Mouse (Mus musculus): Measurements from ENCODE around the gene Tspan5. TPM values are rescaled to one million over a fixed set of nuclear protein-coding genes. Genes with fewer than 3 reads are reported as not detected.

The Tspan5 gene
- polyA plus RNA-seq, 1 experiment from 2014 or later = 21.9 TPM

GRCm38 (mm10) chr3:138886121-138886520 lies 144.1 kb downstream of the Tspan5 start:
- WGBS = 85% methylated on average over 5 of the region's 5 CpGs
- H3K4me3 ChIP-seq (ENCODE audit: low read depth, low read length) = no peak overlapping the region

DNA sequence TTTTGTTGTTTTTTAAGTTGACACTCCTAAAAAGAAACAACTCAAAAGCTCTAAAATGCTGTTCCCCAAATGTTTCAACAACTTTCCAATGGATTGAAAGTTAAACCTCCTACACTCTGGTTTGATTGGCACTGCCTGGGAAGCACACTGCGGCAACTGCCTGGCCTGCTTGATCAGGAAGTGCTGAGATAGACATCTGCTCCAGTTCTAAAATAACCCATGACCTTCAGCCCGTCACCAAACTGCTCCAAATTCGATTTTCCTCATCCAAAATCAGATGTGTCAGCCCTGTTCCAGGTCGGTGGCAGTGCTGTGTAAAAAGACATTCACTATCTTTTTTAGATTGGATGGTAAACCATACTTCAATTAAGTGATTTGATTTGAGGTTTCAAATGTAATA lies 147.2 kb downstream of the Tspan5 start:
- no peak for DNase-seq (ENCODE audit: low spot score)
- 67% methylated on average over 4 of the region's 4 CpGs for WGBS
- H3K4me1 ChIP-seq (replicated peaks; ENCODE audit: control insufficient read depth, insufficient read depth) = no peaks in the 10 kb centered on the region
- H3K27ac ChIP-seq (replicated peaks) = no peak overlapping the region
- no peak overlapping the region for H3K9ac ChIP-seq (ENCODE audit: low read length)
- TF ChIP-seq CTCF (IDR thresholded peaks at IDR 0.05; ENCODE audit: low read depth) (no peak), EP300 (optimal IDR thresholded peaks at IDR 0.05) (no peak)
- no peaks in the 10 kb centered on the region for H3K9me3 ChIP-seq (ENCODE audit: control insufficient read depth, low read length)
- H3K4me3 ChIP-seq (ENCODE audit: low read depth, low read length) = no peak overlapping the region
- ATAC-seq (ENCODE audit: low FRiP score, low TSS enrichment) = no peak
- no peaks in the 10 kb centered on the region for H3K27me3 ChIP-seq (ENCODE audit: control insufficient read depth, insufficient read depth, low read length)
- H3K36me3 ChIP-seq (ENCODE audit: control insufficient read depth, insufficient read depth, low read length) = no peaks in the 10 kb centered on the region
- no peak overlapping the region for H3K4me2 ChIP-seq (replicated peaks; ENCODE audit: low read depth)

More at GRCm38 (mm10) chr3:138886121-138886520, 144.1 kb downstream of the Tspan5 start:
- DNase-seq (ENCODE audit: low spot score) = no peak
- no peaks in the 10 kb centered on the region for H3K27me3 ChIP-seq (ENCODE audit: control insufficient read depth, insufficient read depth, low read length)
- no peak for ATAC-seq (ENCODE audit: low FRiP score, low TSS enrichment)
- H3K36me3 ChIP-seq (ENCODE audit: control insufficient read depth, insufficient read depth, low read length) = no peaks in the 10 kb centered on the region
- no peaks in the 10 kb centered on the region for H3K9me3 ChIP-seq (ENCODE audit: control insufficient read depth, low read length)
- no peaks in the 10 kb centered on the region for H3K4me1 ChIP-seq (replicated peaks; ENCODE audit: control insufficient read depth, insufficient read depth)
- H3K27ac ChIP-seq (replicated peaks) = no peak overlapping the region
- no peak overlapping the region for H3K9ac ChIP-seq (ENCODE audit: low read length)
- no peak overlapping the region for H3K4me2 ChIP-seq (replicated peaks; ENCODE audit: low read depth)
- TF ChIP-seq EP300 (optimal IDR thresholded peaks at IDR 0.05) (no peak), CTCF (IDR thresholded peaks at IDR 0.05; ENCODE audit: low read depth) (no peak)

DNA sequence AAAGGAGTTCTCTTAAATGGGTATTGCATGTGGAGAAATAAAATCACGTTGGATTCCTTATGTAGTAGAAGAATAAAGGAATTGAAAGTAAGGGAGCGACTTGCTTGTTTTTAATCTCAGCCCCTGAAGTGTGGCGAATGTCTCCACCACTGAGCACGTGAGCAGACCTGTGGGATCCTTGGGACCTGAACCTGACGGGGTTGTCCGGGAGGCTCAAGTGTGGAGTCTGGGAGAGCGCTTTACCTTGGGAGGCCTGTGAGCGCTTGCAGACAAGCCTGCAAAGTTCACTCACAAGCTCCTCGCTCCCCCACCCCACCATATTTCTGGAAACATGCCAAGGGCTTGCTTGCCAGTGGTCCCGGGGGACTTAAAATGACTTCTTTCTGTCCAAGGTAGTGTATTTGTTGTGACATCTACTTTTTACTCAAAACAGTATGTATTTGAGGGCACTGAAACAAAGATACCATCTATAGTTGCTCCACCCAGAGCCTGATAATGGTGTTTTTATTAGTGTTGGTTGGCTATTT lies 147.8 kb downstream of the Tspan5 start:
- TF ChIP-seq CTCF (IDR thresholded peaks at IDR 0.05; ENCODE audit: low read depth) (no peak), EP300 (optimal IDR thresholded peaks at IDR 0.05) (no peak)
- H3K4me3 ChIP-seq (ENCODE audit: low read depth, low read length) = no peak overlapping the region
- no peak overlapping the region for H3K9ac ChIP-seq (ENCODE audit: low read length)
- no peaks in the 10 kb centered on the region for H3K36me3 ChIP-seq (ENCODE audit: control insufficient read depth, insufficient read depth, low read length)
- no peak for DNase-seq (ENCODE audit: low spot score)
- WGBS = 63% methylated on average over 10 of the region's 10 CpGs
- H3K4me2 ChIP-seq (replicated peaks; ENCODE audit: low read depth) = no peak overlapping the region
- H3K27me3 ChIP-seq (ENCODE audit: control insufficient read depth, insufficient read depth, low read length) = no peaks in the 10 kb centered on the region
- no peaks in the 10 kb centered on the region for H3K4me1 ChIP-seq (replicated peaks; ENCODE audit: control insufficient read depth, insufficient read depth)
- ATAC-seq (ENCODE audit: low FRiP score, low TSS enrichment) = no peak
- H3K9me3 ChIP-seq (ENCODE audit: control insufficient read depth, low read length) = no peaks in the 10 kb centered on the region
- H3K27ac ChIP-seq (replicated peaks) = no peak overlapping the region

- ATAC-seq (ENCODE audit: low FRiP score, low TSS enrichment) = peak; percentile 56; the same call in 1 of the 2 replicates
- H3K27ac ChIP-seq (replicated peaks) = no peak overlapping the region
- DNase-seq (ENCODE audit: low spot score) = no peak
- no peak overlapping the region for H3K9ac ChIP-seq (ENCODE audit: low read length)
- TF ChIP-seq CTCF (IDR thresholded peaks at IDR 0.05; ENCODE audit: low read depth) = no peak
- TF ChIP-seq EP300 (optimal IDR thresholded peaks at IDR 0.05) = no peak
- 42% methylated on average over 5 of the region's 5 CpGs for WGBS
- no peak overlapping the region for H3K4me3 ChIP-seq (ENCODE audit: low read depth, low read length)
- H3K36me3 ChIP-seq (ENCODE audit: control insufficient read depth, insufficient read depth, low read length) = peaks cover under 1% of the 10 kb centered on the region; the same call in 1 of the 2 replicates
- H3K4me1 ChIP-seq (replicated peaks; ENCODE audit: control insufficient read depth, insufficient read depth) = no peaks in the 10 kb centered on the region
- H3K27me3 ChIP-seq (ENCODE audit: control insufficient read depth, insufficient read depth, low read length) = no peaks in the 10 kb centered on the region
- H3K9me3 ChIP-seq (ENCODE audit: control insufficient read depth, low read length) = no peaks in the 10 kb centered on the region
- H3K4me2 ChIP-seq (replicated peaks; ENCODE audit: low read depth) = no peak overlapping the region
These were observed 151.5 kb downstream of the Tspan5 start for GRCm38 (mm10) chr3:138893520-138893919.

- H3K4me1 ChIP-seq (replicated peaks; ENCODE audit: control insufficient read depth, insufficient read depth) = no peaks in the 10 kb centered on the region
- H3K27me3 ChIP-seq (ENCODE audit: control insufficient read depth, insufficient read depth, low read length) = no peaks in the 10 kb centered on the region
- H3K36me3 ChIP-seq (ENCODE audit: control insufficient read depth, insufficient read depth, low read length) = peaks cover 5% of the 10 kb centered on the region; the same call in 1 of the 2 replicates
- H3K4me3 ChIP-seq (ENCODE audit: low read depth, low read length) = no peak overlapping the region
- 88% methylated on average over 11 of the region's 11 CpGs for WGBS
- H3K27ac ChIP-seq (replicated peaks) = no peak overlapping the region
- H3K9ac ChIP-seq (ENCODE audit: low read length) = no peak overlapping the region
- H3K9me3 ChIP-seq (ENCODE audit: control insufficient read depth, low read length) = no peaks in the 10 kb centered on the region
- no peak overlapping the region for H3K4me2 ChIP-seq (replicated peaks; ENCODE audit: low read depth)
- ATAC-seq (ENCODE audit: low FRiP score, low TSS enrichment) = no peak
- no peak for TF ChIP-seq EP300 (optimal IDR thresholded peaks at IDR 0.05)
- TF ChIP-seq CTCF (IDR thresholded peaks at IDR 0.05; ENCODE audit: low read depth) = 0 out of 2 replicates have a peak, but pooled peaks have one; percentile 2
- DNase-seq (ENCODE audit: low spot score) = no peak
These were observed 155.5 kb downstream of the Tspan5 start for GRCm38 (mm10) chr3:138897500-138897899.

DNA sequence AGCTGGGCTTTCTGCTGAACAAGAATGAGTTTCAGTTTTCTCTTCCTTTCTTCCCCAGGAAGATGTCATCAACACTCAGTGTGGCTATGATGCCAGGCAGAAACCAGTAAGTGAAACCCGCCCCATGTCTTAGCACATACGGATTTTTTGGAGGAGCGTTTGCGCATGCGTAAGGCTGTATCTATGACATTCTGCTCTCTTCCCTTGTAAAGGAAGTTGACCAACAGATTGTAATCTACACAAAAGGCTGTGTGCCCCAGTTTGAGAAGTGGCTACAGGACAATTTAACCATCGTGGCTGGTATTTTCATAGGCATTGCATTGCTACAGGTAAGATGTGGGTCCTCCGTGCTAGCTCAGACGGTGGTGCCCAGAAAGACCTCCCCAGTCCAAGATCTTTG lies 156.1 kb downstream of the Tspan5 start:
- no peak overlapping the region for H3K4me2 ChIP-seq (replicated peaks; ENCODE audit: low read depth)
- ATAC-seq (ENCODE audit: low FRiP score, low TSS enrichment) = no peak
- DNase-seq (ENCODE audit: low spot score) = no peak
- no peak overlapping the region for H3K27ac ChIP-seq (replicated peaks)
- no peaks in the 10 kb centered on the region for H3K4me1 ChIP-seq (replicated peaks; ENCODE audit: control insufficient read depth, insufficient read depth)
- H3K27me3 ChIP-seq (ENCODE audit: control insufficient read depth, insufficient read depth, low read length) = no peaks in the 10 kb centered on the region
- peaks cover 5% of the 10 kb centered on the region; the same call in 1 of the 2 replicates for H3K36me3 ChIP-seq (ENCODE audit: control insufficient read depth, insufficient read depth, low read length)
- H3K9me3 ChIP-seq (ENCODE audit: control insufficient read depth, low read length) = no peaks in the 10 kb centered on the region
- H3K4me3 ChIP-seq (ENCODE audit: low read depth, low read length) = no peak overlapping the region
- 96% methylated on average over 8 of the region's 8 CpGs for WGBS
- H3K9ac ChIP-seq (ENCODE audit: low read length) = no peak overlapping the region
- TF ChIP-seq CTCF (IDR thresholded peaks at IDR 0.05; ENCODE audit: low read depth) (no peak), EP300 (optimal IDR thresholded peaks at IDR 0.05) (no peak)
